Comparison of ENCODE assay signal across 8 mouse cellular contexts in the genomic region with DNA sequence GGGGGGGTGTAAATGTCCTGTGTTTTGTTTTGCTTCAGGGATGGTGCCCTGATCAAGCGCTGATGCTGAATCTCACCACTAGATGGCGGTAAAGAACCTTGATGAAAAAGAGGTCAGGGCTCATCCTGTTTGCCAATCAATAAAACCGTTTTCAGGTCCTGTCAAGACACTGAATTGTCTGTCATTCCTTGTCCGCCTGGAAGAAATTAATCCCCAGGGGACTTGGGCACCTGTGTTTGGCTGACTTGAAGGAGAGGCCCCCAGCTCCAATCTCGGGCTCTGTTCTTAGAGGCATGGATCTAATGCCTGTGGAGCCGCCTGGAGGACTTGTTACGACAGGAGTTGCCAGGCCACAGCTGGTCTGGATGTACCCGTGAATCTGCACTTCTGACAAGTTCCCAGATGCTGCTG. TPM values are rescaled to one million over a fixed set of nuclear protein-coding genes. Genes with fewer than 3 reads are reported as not detected.
DNase-seq lines count a peak whose midpoint lies in the region; ATAC-seq and TF ChIP-seq lines count a peak whose summit lies in the region.

No protein-coding gene starts in this region.

- DNase-seq in CD4-positive helper T cell, adult 2 months (ENCODE audit: low read depth, low spot score), result peak; percentile 79
- DNase-seq in brain, embryonic 14.5 days (ENCODE audit: low read depth), result peak; percentile 87
- DNase-seq in kidney, postnatal 14 days, result peak; percentile 75
- peak; percentile 42 for DNase-seq in liver, embryonic 13.5 days
- DNase-seq in neural tube, embryonic 10.5 days (ENCODE audit: extremely low spot score, low spot score), result peak; percentile 83

- H3K4me3 ChIP-seq in heart, embryonic 15.5 days, result peak overlapping the region; percentile 37
- H3K4me3 ChIP-seq in liver, embryonic 13.5 days (replicated peaks), result no peak overlapping the region
- peak overlapping the region; percentile 31 for H3K4me3 ChIP-seq in stomach, embryonic 16.5 days (replicated peaks; ENCODE audit: low read length)

- H3K36me3 ChIP-seq in heart, embryonic 15.5 days, result no peaks in the 10 kb centered on the region
- H3K36me3 ChIP-seq in liver, embryonic 13.5 days, result no peaks in the 10 kb centered on the region
- no peaks in the 10 kb centered on the region for H3K36me3 ChIP-seq in stomach, embryonic 16.5 days (ENCODE audit: control insufficient read depth, insufficient read depth, low read length)

- TF ChIP-seq POLR2A in brain, embryonic 14.5 days (IDR thresholded peaks at IDR 0.05; ENCODE audit: borderline replicate concordance, extremely low read depth, insufficient read depth, insufficient read length, poor library complexity, severe bottlenecking), result no peak

- peak; percentile 72 for TF ChIP-seq CTCF in brain, embryonic 14.5 days (IDR thresholded peaks at IDR 0.05; ENCODE audit: borderline replicate concordance, extremely low read depth, insufficient read depth, insufficient read length)

- WGBS in heart, embryonic 15.5 days, result under 1% methylated on average over 8 of the region's 8 CpGs
- 8% methylated on average over 8 of the region's 8 CpGs for WGBS in liver, embryonic 13.5 days (ENCODE audit: insufficient replicate concordance)
- 2% methylated on average over 8 of the region's 8 CpGs for WGBS in stomach, embryonic 16.5 days

- no peak overlapping the region for H3K9ac ChIP-seq in heart, embryonic 15.5 days
- no peak overlapping the region for H3K9ac ChIP-seq in liver, embryonic 13.5 days
- H3K9ac ChIP-seq in stomach, embryonic 16.5 days (ENCODE audit: low read length), result peak overlapping the region; percentile 46; the same call in 1 of the 2 replicates

- no peak overlapping the region for H3K27ac ChIP-seq in heart, embryonic 15.5 days
- H3K27ac ChIP-seq in liver, embryonic 13.5 days, result no peak overlapping the region
- no peak overlapping the region for H3K27ac ChIP-seq in stomach, embryonic 16.5 days (ENCODE audit: low read length)

- no peaks in the 10 kb centered on the region for H3K27me3 ChIP-seq in heart, embryonic 15.5 days
- no peaks in the 10 kb centered on the region for H3K27me3 ChIP-seq in liver, embryonic 13.5 days
- H3K27me3 ChIP-seq in stomach, embryonic 16.5 days (ENCODE audit: control insufficient read depth, insufficient read depth, low read length), result no peaks in the 10 kb centered on the region

- no peaks in the 10 kb centered on the region for H3K9me3 ChIP-seq in heart, embryonic 15.5 days (replicated peaks)
- H3K9me3 ChIP-seq in liver, embryonic 13.5 days (replicated peaks), result no peaks in the 10 kb centered on the region
- H3K9me3 ChIP-seq in stomach, embryonic 16.5 days (replicated peaks; ENCODE audit: control insufficient read depth, low read length), result no peaks in the 10 kb centered on the region

- peak overlapping the region; percentile 65 for H3K4me2 ChIP-seq in heart, embryonic 15.5 days
- peak overlapping the region; percentile 41 for H3K4me2 ChIP-seq in liver, embryonic 13.5 days
- H3K4me2 ChIP-seq in stomach, embryonic 16.5 days (ENCODE audit: low read depth, low read length), result peak overlapping the region; percentile 55

- H3K4me1 ChIP-seq in heart, embryonic 15.5 days (replicated peaks), result peaks cover 6% of the 10 kb centered on the region; the same call in 1 of the 2 replicates
- H3K4me1 ChIP-seq in liver, embryonic 13.5 days (replicated peaks), result peaks cover 16% of the 10 kb centered on the region
- peaks cover 6% of the 10 kb centered on the region; the same call in 1 of the 2 replicates for H3K4me1 ChIP-seq in stomach, embryonic 16.5 days (ENCODE audit: control insufficient read depth, insufficient read depth, low read length)

- peak; percentile 55 for ATAC-seq in erythroid progenitor cell, adult 5-6 weeks (replicated peaks; ENCODE audit: low FRiP score, poor library complexity, severe bottlenecking)
- no peak for ATAC-seq in heart, embryonic 15.5 days (replicated peaks; ENCODE audit: insufficient number of reproducible peaks, insufficient read depth, low FRiP score, low read depth)
- ATAC-seq in liver, embryonic 13.5 days (ENCODE audit: low read depth), result 0 out of 2 replicates have a peak, but pooled peaks have one; percentile 29
- no peak for ATAC-seq in stomach, embryonic 16.5 days (ENCODE audit: insufficient read depth, low FRiP score)

RNA-seq across cellular contexts. Expression of a gene that starts 25.7 kb away (rescaled TPM):
- 0.86 and 1.7 TPM in 2 replicates for polyA plus RNA-seq in brain, embryonic 14.5 days (2012; rRNA removed)
- total RNA-seq in erythroid progenitor cell, adult 5-6 weeks (2015; ENCODE audit: low replicate concordance), result not detected in 2 replicates
- total RNA-seq in erythroid progenitor cell, adult 5-6 weeks (2017; ENCODE audit: low replicate concordance), result not detected in 2 replicates
- 1.5 and 1.8 TPM in 2 replicates for polyA plus RNA-seq in heart, embryonic 15.5 days (2015; fragmentation: Nextera tagmentation; extraction: Ambion mirVana)
- 0.16 and 0.20 TPM in 2 replicates for polyA plus RNA-seq in liver, embryonic 13.5 days (2015; fragmentation: Nextera tagmentation; extraction: Ambion mirVana)
- polyA plus RNA-seq in stomach, embryonic 16.5 days (2015; fragmentation: Nextera tagmentation; extraction: Ambion mirVana), result 1.1 and 1.7 TPM in 2 replicates

Comparison
In these comparisons a context has a peak if more than half of its experiments do, and no peak if none do; other contexts are left out.
1. ATAC-seq: peak in erythroid progenitor cell, adult 5-6 weeks (single experiment) and liver, embryonic 13.5 days (single experiment); none in heart, embryonic 15.5 days (single experiment) and stomach, embryonic 16.5 days (single experiment).
2. Peak in every context shown above with its lines, with median percentiles within 50 percentile points of each other: DNase-seq and H3K4me2 ChIP-seq.